Mouse (Mus musculus): Measurements from ENCODE around the gene Colgalt1. TPM values are rescaled to one million over a fixed set of nuclear protein-coding genes. Genes with fewer than 3 reads are reported as not detected.
A peak's percentile ranks its signal among the peaks of the same experiment; 100 is the strongest.

Gene Colgalt1
- polyA plus RNA-seq, 1 experiment from 2014 or later: 46.6 TPM

DNA sequence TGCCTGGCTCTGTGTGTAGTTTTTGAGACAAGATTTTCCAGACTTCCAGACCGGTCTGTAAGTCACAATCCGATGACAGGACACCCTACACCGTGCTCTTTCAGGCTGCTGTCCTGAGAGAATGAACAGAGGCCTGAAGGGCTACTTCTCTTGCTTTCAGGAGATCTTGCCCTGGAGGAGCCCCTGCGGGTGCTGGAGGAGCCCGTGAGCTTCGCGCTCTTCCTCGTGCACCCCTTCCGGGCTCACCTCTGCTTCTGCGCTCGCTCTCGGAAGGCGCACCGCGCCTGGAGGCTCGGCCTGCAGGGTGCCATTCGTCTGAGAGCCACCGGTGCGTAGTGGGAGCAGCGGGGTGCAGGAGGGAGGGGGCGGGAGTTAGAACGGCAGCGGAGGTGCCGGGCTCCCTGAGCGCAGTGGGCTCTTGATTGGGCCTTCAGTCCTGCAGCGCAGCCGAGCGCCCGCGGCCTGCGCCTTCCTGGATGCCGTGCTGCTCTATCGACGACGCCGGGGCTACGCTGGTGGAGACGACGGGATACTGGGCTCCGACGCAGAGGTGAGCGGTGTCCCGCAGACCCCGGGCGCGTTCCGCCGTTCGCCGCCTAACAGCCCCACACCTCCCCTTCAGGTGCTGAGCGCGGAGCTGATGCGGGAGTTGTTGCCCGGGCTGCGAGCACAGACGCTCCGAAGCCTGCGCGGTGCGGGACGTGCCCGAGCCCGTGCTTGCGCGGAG is 8.7 kb upstream of the Colgalt1 start:
- Histone ChIP-seq H3K4me2 (ENCODE audit: low read depth, severe bottlenecking) (peak overlapping the region; percentile 67), H3K36me3 (ENCODE audit: control insufficient read depth, insufficient read depth, low read length) (no peaks in the 10 kb centered on the region), H3K27me3 (ENCODE audit: control insufficient read depth, insufficient read depth, low read length) (peaks cover 22% of the 10 kb centered on the region), H3K27ac (replicated peaks; ENCODE audit: low read depth, low read length) (no peak overlapping the region), H3K9ac (ENCODE audit: low read length) (peak overlapping the region; percentile 45; the same call in 1 of the 2 replicates), H3K4me3 (ENCODE audit: low read depth, low read length) (peak overlapping the region; percentile 35), H3K4me1 (ENCODE audit: control insufficient read depth, insufficient read depth, low read length) (peaks cover 9% of the 10 kb centered on the region), H3K9me3 (ENCODE audit: control insufficient read depth, low read length) (no peaks in the 10 kb centered on the region)
- ATAC-seq (ENCODE audit: insufficient number of reproducible peaks, low FRiP score, low TSS enrichment, low read depth) (peak; percentile 10; the same call in 1 of the 2 replicates), DNase-seq (ENCODE audit: low spot score) (peak; percentile 54)
- WGBS: 3% methylated on average over 65 of the region's 65 CpGs

DNA sequence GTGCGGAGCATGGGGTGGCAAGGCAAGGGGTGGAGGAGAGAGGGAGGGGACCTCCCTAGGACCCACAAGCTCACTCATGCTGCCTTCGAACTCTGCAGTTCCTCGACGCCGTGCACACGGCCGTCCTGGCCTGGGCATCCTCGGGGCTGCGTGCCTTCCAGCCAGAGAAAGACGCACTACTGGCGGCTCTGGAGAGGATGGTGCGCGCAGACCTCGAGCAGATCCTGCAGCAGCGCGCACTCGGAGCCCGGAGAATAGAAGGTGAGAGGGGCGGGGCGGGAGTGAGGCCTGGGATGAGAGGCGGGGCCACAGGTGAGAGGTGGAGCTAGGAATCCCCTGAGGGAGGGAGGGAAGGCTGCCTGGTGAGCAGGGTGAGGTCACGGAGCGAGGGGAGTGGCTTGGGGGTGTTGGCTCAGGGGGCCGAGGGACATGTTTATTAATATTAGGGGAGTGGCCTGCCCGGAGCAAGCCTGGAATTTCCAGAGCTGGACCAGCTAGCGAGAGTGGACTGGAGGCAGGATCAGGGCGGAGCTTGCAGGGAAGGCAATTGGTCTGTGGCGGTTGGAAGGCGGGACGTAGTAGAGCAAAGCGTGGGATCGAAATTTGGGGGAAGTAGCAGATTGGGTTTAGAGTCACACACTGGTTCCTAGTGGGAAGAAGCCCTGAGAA is 8.0 kb upstream of the Colgalt1 start:
- H3K9ac ChIP-seq (ENCODE audit: low read length): peak overlapping the region; percentile 45; the same call in 1 of the 2 replicates
- no peak overlapping the region for H3K27ac ChIP-seq (replicated peaks; ENCODE audit: low read depth, low read length)
- H3K4me2 ChIP-seq (ENCODE audit: low read depth, severe bottlenecking): peak overlapping the region; percentile 67
- H3K9me3 ChIP-seq (ENCODE audit: control insufficient read depth, low read length): no peaks in the 10 kb centered on the region
- H3K27me3 ChIP-seq (ENCODE audit: control insufficient read depth, insufficient read depth, low read length): peaks cover 22% of the 10 kb centered on the region
- H3K4me1 ChIP-seq (ENCODE audit: control insufficient read depth, insufficient read depth, low read length): peaks cover 9% of the 10 kb centered on the region
- DNase-seq (ENCODE audit: low spot score) (peak; percentile 86), ATAC-seq (ENCODE audit: insufficient number of reproducible peaks, low FRiP score, low TSS enrichment, low read depth) (peak; percentile 76)
- H3K36me3 ChIP-seq (ENCODE audit: control insufficient read depth, insufficient read depth, low read length): no peaks in the 10 kb centered on the region
- WGBS: under 1% methylated on average over 32 of the region's 32 CpGs
- H3K4me3 ChIP-seq (ENCODE audit: low read depth, low read length): peak overlapping the region; percentile 35

DNA sequence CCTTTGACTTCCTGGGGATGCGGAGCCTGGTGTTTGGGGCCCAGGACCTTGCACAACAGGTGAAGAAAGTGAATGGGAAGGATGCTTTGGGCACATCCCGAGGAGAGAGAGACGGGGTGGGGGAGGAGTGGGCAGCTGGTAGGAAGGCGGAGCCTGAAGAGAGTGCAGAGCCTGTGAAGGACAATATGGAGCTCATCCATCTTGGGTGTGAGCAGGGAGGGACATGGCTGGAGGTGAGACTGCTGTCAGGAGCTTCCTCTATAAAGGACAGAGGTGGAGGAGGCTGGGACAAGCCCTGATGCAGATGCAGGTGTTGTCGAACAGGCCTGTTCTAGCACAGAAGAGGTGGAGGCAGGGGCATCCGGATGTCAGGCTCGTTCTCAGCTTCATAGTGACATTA is 6.8 kb upstream of the Colgalt1 start:
- H3K4me1 ChIP-seq (ENCODE audit: control insufficient read depth, insufficient read depth, low read length): peaks cover 9% of the 10 kb centered on the region
- H3K9ac ChIP-seq (ENCODE audit: low read length): no peak overlapping the region
- no peak overlapping the region for H3K4me2 ChIP-seq (ENCODE audit: low read depth, severe bottlenecking)
- H3K27ac ChIP-seq (replicated peaks; ENCODE audit: low read depth, low read length): no peak overlapping the region
- 53% methylated on average over 7 of the region's 7 CpGs for WGBS
- DNase-seq (ENCODE audit: low spot score) (no peak), ATAC-seq (ENCODE audit: insufficient number of reproducible peaks, low FRiP score, low TSS enrichment, low read depth) (no peak)
- H3K36me3 ChIP-seq (ENCODE audit: control insufficient read depth, insufficient read depth, low read length): no peaks in the 10 kb centered on the region
- no peaks in the 10 kb centered on the region for H3K9me3 ChIP-seq (ENCODE audit: control insufficient read depth, low read length)
- H3K27me3 ChIP-seq (ENCODE audit: control insufficient read depth, insufficient read depth, low read length): peaks cover 22% of the 10 kb centered on the region
- H3K4me3 ChIP-seq (ENCODE audit: low read depth, low read length): no peak overlapping the region

DNA sequence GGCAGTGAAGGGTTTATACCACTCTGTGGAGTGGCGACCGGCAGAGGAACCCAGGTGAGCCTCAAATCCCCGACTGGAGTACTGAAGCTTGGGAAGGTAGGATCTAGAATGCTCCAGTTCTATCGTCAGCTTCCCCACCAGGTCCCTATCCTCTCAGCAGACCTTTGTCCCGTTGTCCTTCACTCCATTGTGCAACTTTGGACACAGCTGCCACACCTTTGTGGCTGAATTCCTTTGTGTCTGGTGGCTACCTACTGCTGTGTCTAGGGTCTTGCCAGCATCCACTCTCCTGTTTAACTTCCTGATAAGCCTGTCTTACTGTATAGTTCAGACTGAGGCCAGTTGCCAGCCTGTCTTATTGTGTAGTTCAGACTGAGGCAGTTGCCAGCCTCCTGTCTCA is 1.3 kb downstream of the Colgalt1 start:
- H3K4me3 ChIP-seq (ENCODE audit: low read depth, low read length): peak overlapping the region; percentile 91
- peak overlapping the region; percentile 87; the same call in 1 of the 2 replicates for H3K9ac ChIP-seq (ENCODE audit: low read length)
- H3K36me3 ChIP-seq (ENCODE audit: control insufficient read depth, insufficient read depth, low read length): peaks cover 12% of the 10 kb centered on the region; the same call in 1 of the 2 replicates
- no peaks in the 10 kb centered on the region for H3K27me3 ChIP-seq (ENCODE audit: control insufficient read depth, insufficient read depth, low read length)
- H3K4me2 ChIP-seq (ENCODE audit: low read depth, severe bottlenecking): peak overlapping the region; percentile 82
- H3K27ac ChIP-seq (replicated peaks; ENCODE audit: low read depth, low read length): no peak overlapping the region
- H3K9me3 ChIP-seq (ENCODE audit: control insufficient read depth, low read length): no peaks in the 10 kb centered on the region
- ATAC-seq (ENCODE audit: insufficient number of reproducible peaks, low FRiP score, low TSS enrichment, low read depth): no peak
- H3K4me1 ChIP-seq (ENCODE audit: control insufficient read depth, insufficient read depth, low read length): peaks cover 8% of the 10 kb centered on the region
- DNase-seq (ENCODE audit: low spot score): no peak
- 52% methylated on average over 5 of the region's 5 CpGs for WGBS

DNA sequence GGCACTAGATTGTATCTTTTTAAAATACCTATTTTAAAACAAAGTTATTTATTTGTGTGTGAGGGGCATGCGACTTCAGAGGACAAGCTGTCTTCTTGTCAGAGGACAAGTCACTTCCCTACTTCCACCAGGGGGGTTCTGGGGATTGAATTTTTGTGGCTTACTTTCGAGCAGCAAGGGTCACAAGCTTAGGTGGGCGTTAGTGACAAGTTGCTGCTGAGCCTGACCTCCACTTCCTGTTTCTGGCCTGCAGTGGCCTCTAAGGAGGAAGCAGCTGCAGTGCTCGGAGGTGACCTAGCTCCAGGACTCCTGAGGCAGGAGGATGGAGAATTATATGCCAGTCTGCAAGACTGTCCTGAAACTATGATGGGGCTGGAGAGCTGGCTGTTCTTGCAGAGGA is 2.6 kb downstream of the Colgalt1 start:
- peaks cover 8% of the 10 kb centered on the region for H3K4me1 ChIP-seq (ENCODE audit: control insufficient read depth, insufficient read depth, low read length)
- H3K4me2 ChIP-seq (ENCODE audit: low read depth, severe bottlenecking): no peak overlapping the region
- H3K36me3 ChIP-seq (ENCODE audit: control insufficient read depth, insufficient read depth, low read length): peaks cover 23% of the 10 kb centered on the region
- H3K9ac ChIP-seq (ENCODE audit: low read length): no peak overlapping the region
- no peak for ATAC-seq (ENCODE audit: insufficient number of reproducible peaks, low FRiP score, low TSS enrichment, low read depth)
- DNase-seq (ENCODE audit: low spot score): no peak
- WGBS: 42% methylated on average over 4 of the region's 4 CpGs
- no peaks in the 10 kb centered on the region for H3K27me3 ChIP-seq (ENCODE audit: control insufficient read depth, insufficient read depth, low read length)
- H3K4me3 ChIP-seq (ENCODE audit: low read depth, low read length): no peak overlapping the region
- H3K27ac ChIP-seq (replicated peaks; ENCODE audit: low read depth, low read length): no peak overlapping the region
- no peaks in the 10 kb centered on the region for H3K9me3 ChIP-seq (ENCODE audit: control insufficient read depth, low read length)

DNA sequence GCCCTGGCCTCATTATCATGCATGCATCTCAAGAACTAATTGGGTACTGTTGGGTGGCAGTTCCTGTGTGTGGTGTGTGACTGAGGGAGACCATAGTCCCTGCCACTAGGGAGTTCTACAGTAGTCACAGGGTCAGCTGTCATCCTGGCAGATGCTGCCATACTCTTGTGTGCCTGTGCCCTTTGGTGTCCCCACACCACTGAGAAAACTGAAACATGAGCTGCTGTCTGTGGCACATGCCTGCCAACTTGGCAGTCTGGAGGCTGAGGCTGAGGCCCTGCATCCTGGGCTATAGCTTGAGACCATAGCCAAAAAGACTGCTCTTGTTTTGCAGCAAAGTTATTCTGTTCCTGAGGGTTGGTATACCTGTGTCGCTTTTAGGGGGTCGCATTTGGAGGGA is 9.0 kb downstream of the Colgalt1 start:
- ATAC-seq (ENCODE audit: insufficient number of reproducible peaks, low FRiP score, low TSS enrichment, low read depth) (no peak), DNase-seq (ENCODE audit: low spot score) (no peak)
- Histone ChIP-seq H3K27ac (replicated peaks; ENCODE audit: low read depth, low read length) (no peak overlapping the region), H3K9me3 (ENCODE audit: control insufficient read depth, low read length) (peaks cover 18% of the 10 kb centered on the region), H3K9ac (ENCODE audit: low read length) (no peak overlapping the region), H3K4me3 (ENCODE audit: low read depth, low read length) (no peak overlapping the region), H3K27me3 (ENCODE audit: control insufficient read depth, insufficient read depth, low read length) (no peaks in the 10 kb centered on the region), H3K4me2 (ENCODE audit: low read depth, severe bottlenecking) (no peak overlapping the region), H3K36me3 (ENCODE audit: control insufficient read depth, insufficient read depth, low read length) (peaks cover 66% of the 10 kb centered on the region), H3K4me1 (ENCODE audit: control insufficient read depth, insufficient read depth, low read length) (no peaks in the 10 kb centered on the region)
- 92% methylated on average over 2 of the region's 2 CpGs for whole genome bisulfite sequencing

DNA sequence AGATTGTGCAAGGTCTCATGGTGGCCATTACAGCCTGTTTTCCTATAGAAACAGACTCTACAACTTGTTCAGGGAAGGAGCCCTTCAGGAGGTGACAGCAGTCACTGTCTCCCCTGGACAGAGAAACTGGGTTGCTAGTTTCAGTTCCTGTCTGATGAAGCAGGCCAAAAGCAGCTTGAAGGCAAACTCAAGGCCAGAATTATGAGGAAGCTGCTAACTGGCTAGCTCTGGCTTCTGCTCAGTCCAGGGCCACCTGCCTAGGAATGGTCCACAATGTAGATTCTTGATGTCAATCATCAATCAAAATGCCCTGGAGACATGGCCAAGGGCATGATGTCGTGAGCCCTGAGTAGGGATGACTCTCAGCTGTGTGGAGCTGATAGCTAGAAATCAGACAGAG is 14.3 kb downstream of the Colgalt1 start:
- Histone ChIP-seq H3K9ac (ENCODE audit: low read length) (no peak overlapping the region), H3K4me1 (ENCODE audit: control insufficient read depth, insufficient read depth, low read length) (peaks cover 4% of the 10 kb centered on the region; the same call in 1 of the 2 replicates), H3K27ac (replicated peaks; ENCODE audit: low read depth, low read length) (no peak overlapping the region), H3K4me3 (ENCODE audit: low read depth, low read length) (no peak overlapping the region), H3K36me3 (ENCODE audit: control insufficient read depth, insufficient read depth, low read length) (peaks cover 38% of the 10 kb centered on the region), H3K4me2 (ENCODE audit: low read depth, severe bottlenecking) (no peak overlapping the region), H3K9me3 (ENCODE audit: control insufficient read depth, low read length) (peaks cover 18% of the 10 kb centered on the region), H3K27me3 (ENCODE audit: control insufficient read depth, insufficient read depth, low read length) (peaks cover 4% of the 10 kb centered on the region)
- DNase-seq (ENCODE audit: low spot score): no peak
- WGBS: 94% methylated on average over 1 of the region's 1 CpGs
- no peak for ATAC-seq (ENCODE audit: insufficient number of reproducible peaks, low FRiP score, low TSS enrichment, low read depth)

DNA sequence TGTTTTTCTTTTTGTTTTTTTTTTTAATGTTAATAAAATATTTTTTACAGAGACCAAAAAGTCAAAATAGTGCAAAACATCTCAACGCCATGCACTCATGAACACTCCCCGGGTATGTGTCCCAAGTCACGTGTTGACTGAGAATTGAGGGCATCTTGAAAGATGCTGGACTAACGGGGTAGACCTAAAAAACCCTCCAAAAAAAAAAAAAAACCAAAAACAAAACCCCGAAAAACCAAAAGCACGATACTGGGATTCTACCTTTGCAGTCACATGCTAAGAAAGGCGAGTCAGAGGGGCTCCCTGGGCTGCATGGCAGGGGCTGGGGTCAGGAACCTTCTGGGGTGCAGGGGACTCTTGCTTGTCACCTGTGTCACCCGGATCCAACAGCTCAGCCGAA is 16.0 kb downstream of the Colgalt1 start:
- DNase-seq (ENCODE audit: low spot score) (no peak), ATAC-seq (ENCODE audit: insufficient number of reproducible peaks, low FRiP score, low TSS enrichment, low read depth) (no peak)
- H3K4me3 ChIP-seq (ENCODE audit: low read depth, low read length): no peak overlapping the region
- H3K9me3 ChIP-seq (ENCODE audit: control insufficient read depth, low read length): peaks cover 16% of the 10 kb centered on the region
- H3K27me3 ChIP-seq (ENCODE audit: control insufficient read depth, insufficient read depth, low read length): peaks cover 9% of the 10 kb centered on the region
- WGBS: 88% methylated on average over 9 of the region's 9 CpGs
- no peak overlapping the region for H3K4me2 ChIP-seq (ENCODE audit: low read depth, severe bottlenecking)
- no peak overlapping the region for H3K27ac ChIP-seq (replicated peaks; ENCODE audit: low read depth, low read length)
- peaks cover 5% of the 10 kb centered on the region; the same call in 1 of the 2 replicates for H3K4me1 ChIP-seq (ENCODE audit: control insufficient read depth, insufficient read depth, low read length)
- no peak overlapping the region for H3K9ac ChIP-seq (ENCODE audit: low read length)
- peaks cover 26% of the 10 kb centered on the region for H3K36me3 ChIP-seq (ENCODE audit: control insufficient read depth, insufficient read depth, low read length)
